Mouse (Mus musculus) CH12.LX (cell line): ENCODE measurements around the gene Ubtf.

Source experiments
- CTCF ChIP-seq, 2 experiments: IDR thresholded peaks in 1 of 2; conservative IDR thresholded peaks in 1 of 2; 2 replicates each; pipeline ENCODE4 v1.5.1; 2011 to 2012; ENCODE audit warnings: low read depth in 2 of 2, low read length in 2 of 2, improper control_type of control experiment in 1 of 2, inconsistent platforms in 1 of 2, mild to moderate bottlenecking in 1 of 2, moderate library complexity in 1 of 2
- E2F4 ChIP-seq: IDR thresholded peaks from 2 replicates; pipeline ENCODE4 v1.6.1; 2011; ENCODE audit warnings: low read depth, low read length, improper control_type of control experiment; ENCODE audit not compliant: insufficient replicate concordance
- ELF1 ChIP-seq: IDR thresholded peaks from 2 replicates; pipeline ENCODE4 v1.6.1; 2014; ENCODE audit warnings: low read depth, mild to moderate bottlenecking, inconsistent platforms, low read length, improper control_type of control experiment
- EP300 ChIP-seq: IDR thresholded peaks from 2 replicates; pipeline ENCODE4 v1.6.1; 2011; ENCODE audit warnings: low read length, improper control_type of control experiment
- MAFK ChIP-seq: IDR thresholded peaks from 2 replicates; pipeline ENCODE4 v1.6.1; 2011; ENCODE audit warnings: low read length, improper control_type of control experiment; ENCODE audit not compliant: insufficient replicate concordance
- MYC ChIP-seq: IDR thresholded peaks from 2 replicates; pipeline ENCODE4 v1.6.1; 2011; ENCODE audit warnings: low read depth, mild to moderate bottlenecking, improper control_type of control experiment, low read length
- POLR2A ChIP-seq: IDR thresholded peaks from 2 replicates; pipeline ENCODE4 v1.6.1; 2011; ENCODE audit warnings: low read depth, mild to moderate bottlenecking, improper control_type of control experiment, low read length

DNA sequence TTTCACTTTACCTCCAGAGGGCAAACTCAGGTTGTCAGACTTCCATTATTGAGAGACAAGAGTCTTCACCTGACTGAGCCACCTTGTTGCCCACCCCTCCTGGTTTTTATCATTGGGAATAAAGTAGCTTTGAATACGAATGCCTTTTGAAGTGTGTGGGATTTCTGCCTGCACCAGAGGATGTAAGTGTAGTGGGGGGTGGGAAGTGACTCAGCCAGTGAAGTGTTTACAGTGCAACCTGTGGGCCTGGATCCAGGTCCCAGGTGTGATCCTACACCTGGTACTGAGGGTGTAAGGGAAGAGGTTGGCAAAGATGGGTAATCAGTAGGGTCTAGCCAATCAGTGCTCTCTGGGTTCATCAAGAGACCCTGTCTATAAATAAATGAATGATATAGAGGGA, 4.0 kb upstream of the Ubtf start:
- TF ChIP-seq POLR2A = no peak
- no peak for TF ChIP-seq MAFK
- TF ChIP-seq CTCF (conservative IDR thresholded peaks at IDR 0.05 in 1 of 2, IDR thresholded peaks at IDR 0.05 in 1 of 2; ENCODE audit: low read depth in 2 of 2, low read length in 2 of 2) = no peak
- no peak for TF ChIP-seq MYC
- TF ChIP-seq E2F4 = no peak
- TF ChIP-seq EP300 = no peak
- TF ChIP-seq ELF1 = no peak
